Mouse (Mus musculus): Measurements from ENCODE around the gene Myl9. TPM values are rescaled to one million over a fixed set of nuclear protein-coding genes. Genes with fewer than 3 reads are reported as not detected.

The Myl9 gene
- polyA plus RNA-seq (2012), result 0.09 and 0.21 TPM in 2 replicates

DNA sequence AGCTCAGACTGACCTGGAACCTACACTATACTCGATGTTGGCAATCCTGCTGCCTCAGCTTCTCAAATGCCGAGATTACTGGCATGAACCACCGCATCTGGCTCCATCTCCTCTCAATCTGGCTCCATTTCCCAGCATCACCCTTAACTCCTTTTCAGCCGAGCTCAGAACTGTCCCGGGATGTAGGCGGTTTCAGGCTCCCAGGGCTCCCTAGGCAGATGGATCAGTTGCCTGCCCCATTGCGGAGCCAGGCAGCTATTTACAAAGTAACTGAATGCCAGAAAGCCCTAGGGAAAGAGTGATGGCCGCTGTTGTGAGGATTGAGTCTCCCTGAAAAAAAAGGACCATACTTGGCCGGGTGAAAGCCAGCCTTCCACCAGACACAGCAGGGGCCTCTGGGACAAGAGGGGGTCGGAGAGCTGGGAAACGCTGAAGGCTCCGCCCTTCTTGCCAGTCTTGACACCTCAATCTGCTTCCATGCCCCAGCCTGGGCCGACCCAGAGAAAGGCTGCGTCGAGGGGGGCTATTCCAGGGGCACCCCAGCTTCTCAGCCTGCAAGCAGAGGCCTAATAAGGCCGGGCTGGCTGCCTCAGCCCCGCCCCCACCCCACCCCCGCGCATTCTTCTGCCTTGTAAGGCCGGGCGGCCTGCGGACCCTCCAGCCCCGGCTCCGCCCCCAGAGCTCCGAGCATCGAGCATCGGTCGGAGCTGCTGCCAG lies at the start of gene Myl9:
Gene Myl9, plus strand, starts transcription at position 683 of the 717 bp plus-strand sequence.
- no peak for TF ChIP-seq GATA1 (IDR thresholded peaks at IDR 0.05; ENCODE audit: low read length)

DNA sequence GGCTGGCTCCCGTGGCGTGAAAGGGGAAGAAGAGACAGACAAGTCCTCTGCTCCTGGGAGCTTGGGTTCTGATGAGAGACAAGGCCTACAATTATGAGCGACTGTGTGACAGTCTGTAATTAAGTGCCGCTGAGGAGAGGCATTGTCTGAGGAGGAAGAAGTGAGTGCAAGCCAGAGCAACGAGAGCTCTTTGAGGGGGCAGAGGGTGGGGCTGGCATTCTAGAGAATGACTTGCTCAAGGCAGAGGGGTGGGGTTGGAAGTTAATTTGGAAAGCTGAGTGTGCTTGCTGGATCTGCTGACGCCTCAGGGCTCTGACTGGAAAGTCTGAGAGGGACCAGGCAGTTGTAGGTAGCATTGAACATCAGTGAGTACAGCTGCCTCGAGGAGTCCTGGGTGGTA lies 48.9 kb upstream of the Myl9 start:
- no peak for TF ChIP-seq GATA1 (IDR thresholded peaks at IDR 0.05; ENCODE audit: low read length)

DNA sequence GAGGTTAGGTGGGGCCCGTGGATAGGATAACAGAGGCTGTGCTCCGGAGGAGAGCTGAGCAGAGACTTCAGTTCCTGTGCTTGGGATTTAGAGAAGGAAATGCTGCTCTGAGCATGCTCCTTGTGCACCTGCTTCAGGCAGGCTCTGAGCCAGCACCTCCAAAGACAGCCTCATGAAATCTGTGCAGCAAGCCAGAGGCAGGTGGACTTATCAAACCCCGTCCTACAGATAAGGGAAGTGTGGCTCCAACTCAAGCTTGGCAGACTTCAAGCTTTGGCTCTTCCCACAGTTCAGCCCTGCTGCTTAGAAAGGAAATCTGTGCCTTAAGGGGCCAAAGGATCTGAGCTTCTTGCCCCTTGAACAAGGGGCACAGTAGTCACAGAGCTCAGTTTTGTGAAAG lies 48.3 kb upstream of the Myl9 start:
- TF ChIP-seq GATA1 (IDR thresholded peaks at IDR 0.05; ENCODE audit: low read length), result no peak

DNA sequence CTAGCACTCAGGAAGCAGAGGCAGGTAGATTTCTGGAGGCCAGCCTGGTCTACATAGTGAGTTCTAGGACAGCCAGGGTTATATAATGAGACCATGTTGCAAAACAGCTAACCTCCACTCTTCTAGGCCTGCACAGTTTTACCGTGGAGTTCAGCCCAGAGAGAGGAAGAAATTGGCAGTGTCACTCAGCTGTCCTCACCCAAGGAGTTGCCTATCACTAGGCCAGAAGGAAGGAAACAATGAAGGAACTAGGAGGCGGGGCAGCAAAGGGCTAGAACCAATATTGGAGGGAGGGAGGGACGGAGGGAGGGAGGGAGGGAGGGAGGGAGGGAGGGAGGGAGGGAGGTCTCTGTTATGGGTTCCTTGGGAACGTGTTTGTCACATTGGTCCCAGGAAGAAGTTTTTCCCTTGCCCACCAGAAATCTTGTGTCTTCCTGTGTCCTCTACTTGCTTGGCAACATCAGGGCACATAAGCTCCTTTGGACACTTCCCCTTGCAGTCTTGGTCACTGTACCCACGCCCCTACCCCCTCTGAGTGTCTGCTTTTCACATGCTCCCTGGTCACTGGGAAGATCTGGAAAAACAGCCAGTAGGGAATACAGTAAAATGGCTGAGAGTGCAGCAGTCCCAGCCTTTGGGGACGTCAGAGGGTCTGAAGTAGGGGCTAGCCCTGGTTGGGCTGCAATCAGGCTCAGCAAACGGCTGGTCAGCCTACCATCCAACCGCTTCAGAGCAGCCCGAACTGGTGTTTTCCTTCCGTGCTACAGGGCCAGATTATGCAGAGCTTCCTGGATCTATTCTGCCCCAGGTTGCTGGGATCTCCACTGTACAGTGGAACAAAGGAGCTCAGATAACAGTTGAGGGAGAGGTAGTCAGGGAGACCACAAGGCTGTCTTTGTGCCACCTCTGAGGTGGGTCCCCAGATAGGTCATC lies 45.4 kb upstream of the Myl9 start:
- no peak for TF ChIP-seq GATA1 (IDR thresholded peaks at IDR 0.05; ENCODE audit: low read length)

DNA sequence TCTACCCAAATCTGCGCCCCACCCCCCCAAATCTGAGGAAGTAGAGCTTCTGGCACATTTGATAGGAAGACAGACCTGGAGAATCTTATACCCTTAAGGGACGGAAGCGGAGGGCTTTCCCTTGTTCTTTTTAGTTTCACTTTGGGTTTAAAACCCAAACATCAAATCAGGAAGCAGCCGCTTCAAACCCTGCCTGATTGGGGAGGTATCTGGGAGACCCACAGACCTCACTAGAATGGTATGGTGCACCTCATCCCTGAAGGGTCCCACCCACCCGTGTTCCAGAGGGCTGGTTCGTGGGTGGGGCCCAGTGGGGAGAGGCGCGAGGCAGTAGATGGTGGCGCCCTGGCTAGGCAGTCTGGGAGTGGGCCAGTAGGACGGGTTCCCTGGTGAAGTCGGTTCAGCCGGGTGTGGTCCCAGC lies 44.7 kb upstream of the Myl9 start:
- no peak for TF ChIP-seq GATA1 (IDR thresholded peaks at IDR 0.05; ENCODE audit: low read length)

DNA sequence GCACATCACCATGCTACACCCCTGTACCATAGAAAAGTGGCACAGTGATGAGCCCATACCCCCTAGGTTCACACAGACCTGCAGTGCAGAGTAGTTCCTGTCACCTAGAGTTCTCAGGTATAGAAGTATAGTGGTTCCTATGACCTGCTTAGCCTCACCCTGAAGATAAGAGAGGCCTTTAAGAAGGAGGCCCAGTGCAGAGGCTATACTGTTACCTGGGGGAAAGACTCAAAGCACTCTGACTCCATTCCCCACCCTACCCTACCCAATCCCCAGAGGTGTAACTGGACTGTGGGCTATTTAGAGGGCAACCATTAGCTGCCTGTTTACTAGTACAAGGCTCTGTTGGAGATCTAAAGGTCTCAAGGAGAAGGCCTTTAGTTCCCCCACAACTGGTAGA lies 43.6 kb upstream of the Myl9 start:
- TF ChIP-seq GATA1 (IDR thresholded peaks at IDR 0.05; ENCODE audit: low read length), result no peak

DNA sequence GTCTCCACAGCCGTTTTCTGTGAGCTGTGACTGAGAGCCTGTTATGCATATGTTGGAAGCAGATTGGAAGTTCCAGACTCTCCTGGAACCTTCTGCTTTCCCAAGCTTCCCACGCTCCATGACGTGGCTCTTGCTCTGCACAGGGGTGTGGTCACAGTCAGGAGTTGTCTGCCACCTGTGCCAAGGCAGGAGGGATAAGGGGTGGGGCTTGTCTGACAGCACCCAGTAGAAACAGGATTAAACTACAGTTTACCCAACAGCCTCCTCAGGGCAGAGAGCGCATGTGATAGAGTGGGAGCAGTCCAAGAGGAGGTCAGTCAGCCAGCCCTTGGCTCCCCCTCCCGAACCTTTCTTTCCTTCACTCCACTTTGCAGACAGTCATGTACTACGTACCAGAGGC lies 43.1 kb upstream of the Myl9 start:
- no peak for TF ChIP-seq GATA1 (IDR thresholded peaks at IDR 0.05; ENCODE audit: low read length)

DNA sequence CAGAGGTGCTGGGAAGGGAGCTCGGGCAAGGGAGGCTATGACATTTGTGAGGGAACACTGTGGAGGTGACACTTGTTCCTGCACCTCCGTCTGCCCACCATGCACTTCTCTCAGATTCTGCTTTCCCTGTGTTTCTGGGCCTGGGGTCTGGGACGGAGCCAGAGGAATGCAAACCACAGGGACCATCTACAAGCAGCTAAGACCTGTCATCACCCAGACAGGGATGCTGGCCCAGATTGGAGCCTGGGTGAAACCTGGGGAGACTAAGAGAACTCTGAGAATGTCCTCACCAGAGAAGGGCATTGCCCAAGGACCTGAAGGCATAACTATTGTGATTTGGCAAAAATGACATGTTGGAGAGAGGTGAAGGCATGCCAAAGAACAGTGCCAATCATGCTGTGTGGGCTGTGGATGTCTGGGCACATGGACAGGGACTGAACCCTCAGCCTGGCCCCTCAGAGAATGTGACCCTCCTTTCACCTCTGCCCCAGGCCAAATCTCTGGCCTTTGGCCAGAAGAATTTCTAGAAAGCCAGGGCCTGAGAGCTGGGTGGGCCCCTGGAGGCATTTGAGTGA lies 39.4 kb upstream of the Myl9 start:
- no peak for TF ChIP-seq GATA1 (IDR thresholded peaks at IDR 0.05; ENCODE audit: low read length)

DNA sequence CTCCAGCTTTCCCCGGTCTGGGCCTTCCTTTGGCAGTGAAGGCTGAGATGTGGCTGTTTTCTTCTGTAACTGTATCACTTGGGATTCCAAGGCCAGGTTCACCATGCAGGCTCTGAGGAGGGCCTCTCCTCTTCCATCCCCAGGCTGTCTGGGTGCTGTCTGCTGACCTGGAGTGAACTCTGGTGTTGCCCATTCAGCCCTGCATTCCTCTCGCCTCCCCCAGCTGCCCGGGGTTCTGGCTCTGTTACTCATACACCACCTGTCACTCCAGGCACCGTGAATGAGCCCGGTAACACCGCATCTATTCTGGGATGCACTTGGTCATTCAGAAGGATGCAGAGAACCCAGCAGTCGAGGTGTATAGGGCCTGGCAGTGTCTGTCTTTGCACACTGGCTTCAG lies 38.4 kb upstream of the Myl9 start:
- no peak for TF ChIP-seq GATA1 (IDR thresholded peaks at IDR 0.05; ENCODE audit: low read length)

DNA sequence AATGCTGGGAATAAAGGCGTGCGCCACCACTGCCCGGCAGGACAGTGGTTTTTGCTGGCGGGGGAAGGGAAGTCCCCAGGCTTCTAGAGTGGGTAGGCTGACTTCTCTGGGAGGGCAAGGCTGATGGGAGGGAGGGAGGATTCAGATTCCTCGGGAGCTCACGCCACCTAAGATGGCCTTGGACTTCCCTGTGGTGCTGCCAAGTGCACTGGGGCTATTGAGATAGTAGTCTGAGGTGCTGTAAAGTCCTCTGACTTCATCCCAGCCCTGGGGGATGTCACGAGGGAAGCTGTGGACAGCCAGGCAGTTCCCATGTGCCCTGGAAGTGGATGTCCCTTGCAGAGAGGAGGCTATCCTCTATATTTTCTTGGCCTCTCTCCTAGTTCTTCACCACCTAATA lies 37.2 kb upstream of the Myl9 start:
- TF ChIP-seq GATA1 (IDR thresholded peaks at IDR 0.05; ENCODE audit: low read length), result no peak

DNA sequence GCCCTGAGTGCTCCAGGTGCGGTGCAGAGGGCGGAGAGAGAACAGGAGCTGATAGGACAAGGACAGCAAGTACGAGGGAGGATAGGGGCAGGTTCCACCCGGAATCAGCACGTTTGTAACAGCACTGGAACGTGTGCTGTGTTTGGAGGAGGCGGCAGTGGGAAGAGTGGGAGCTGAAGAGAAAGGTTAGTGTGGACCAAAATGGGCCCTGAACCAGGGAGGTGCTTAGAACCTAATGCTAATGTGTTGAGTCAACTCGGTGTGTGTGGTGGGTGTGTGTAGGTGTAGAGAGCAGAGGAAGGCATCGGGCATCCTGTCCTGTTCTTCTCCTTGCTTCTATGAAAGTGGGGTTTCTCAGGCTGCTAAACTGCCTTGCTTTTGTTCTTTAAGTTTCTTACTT lies 34.0 kb upstream of the Myl9 start:
- TF ChIP-seq GATA1 (IDR thresholded peaks at IDR 0.05; ENCODE audit: low read length), result no peak

DNA sequence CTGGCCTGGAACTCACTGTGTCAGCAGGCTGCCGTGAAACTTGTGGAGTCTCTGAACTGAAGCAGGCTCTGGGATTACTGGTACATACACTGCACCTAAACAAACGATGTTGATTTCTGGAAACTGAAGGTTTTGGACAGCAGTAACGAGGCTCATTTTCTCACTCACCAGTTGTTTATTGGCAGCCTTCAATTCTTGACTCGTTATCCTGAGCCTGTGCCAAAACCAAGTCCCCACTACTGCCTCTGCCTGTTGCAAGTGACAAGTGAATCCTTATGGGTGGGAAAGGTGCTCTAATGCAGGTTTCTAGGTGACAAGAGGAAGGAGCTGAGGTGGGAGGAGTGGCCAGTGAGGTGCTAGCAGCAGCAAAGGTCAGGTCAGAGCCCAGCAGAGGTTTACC lies 33.2 kb upstream of the Myl9 start:
- no peak for TF ChIP-seq GATA1 (IDR thresholded peaks at IDR 0.05; ENCODE audit: low read length)

DNA sequence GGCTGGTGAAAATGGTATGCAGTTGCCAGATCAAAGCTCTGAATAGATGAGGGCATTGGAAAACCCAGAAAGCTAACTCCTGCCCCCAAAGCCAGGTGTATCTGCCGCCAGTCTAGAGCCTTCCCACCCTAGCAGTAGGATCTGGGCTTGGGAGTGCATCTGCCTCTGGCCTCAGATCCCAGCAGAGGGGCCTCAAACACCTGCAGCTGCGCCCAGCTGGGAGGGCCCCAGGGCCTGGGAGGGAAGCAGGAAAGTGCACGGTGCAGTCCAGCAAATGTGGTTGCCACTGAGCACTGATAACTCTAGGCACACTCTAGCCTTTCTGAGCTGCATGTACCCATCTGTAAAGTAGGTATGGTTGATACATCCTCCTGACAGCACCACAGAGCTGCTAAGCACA lies 32.0 kb upstream of the Myl9 start:
- TF ChIP-seq GATA1 (IDR thresholded peaks at IDR 0.05; ENCODE audit: low read length), result no peak

DNA sequence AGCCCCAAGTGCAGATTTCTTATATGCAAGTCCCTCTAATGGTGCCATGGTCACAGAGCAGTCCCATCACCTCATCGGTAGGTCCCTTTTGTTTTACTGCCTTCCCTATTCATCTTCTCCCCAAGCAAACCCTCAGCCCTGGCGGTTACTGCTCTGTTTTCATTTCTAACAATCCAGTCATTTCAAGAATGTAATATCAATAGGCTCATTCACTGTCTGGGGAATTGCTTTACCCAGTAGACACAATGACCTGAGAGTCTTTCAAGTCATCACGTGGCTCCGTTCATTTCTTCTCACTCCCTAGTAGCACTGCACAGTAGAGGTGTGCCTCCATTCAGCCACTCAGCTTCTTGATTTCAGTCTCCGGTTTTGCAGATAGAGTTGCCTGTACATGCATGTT lies 30.8 kb upstream of the Myl9 start:
- TF ChIP-seq GATA1 (IDR thresholded peaks at IDR 0.05; ENCODE audit: low read length), result no peak

DNA sequence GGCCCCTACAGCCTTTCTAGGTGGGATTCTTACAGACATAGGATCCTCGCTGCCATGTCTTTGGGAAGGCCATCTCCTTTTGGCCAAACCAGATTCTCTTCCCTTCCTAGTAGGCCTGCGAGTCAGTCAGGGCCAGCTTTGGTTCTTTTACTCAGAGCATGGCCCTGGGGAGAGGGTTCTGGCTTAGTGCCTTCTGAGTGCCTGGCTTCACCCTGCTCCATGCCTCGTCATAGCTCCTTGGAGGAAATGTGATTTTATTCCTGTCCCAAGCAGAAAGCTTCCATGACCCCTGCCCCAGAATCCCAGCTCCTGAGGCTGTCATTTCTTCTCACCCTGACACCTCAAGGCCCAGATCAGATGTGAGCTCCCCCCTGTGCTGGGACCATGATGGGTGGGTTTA lies 27.9 kb upstream of the Myl9 start:
- TF ChIP-seq GATA1 (IDR thresholded peaks at IDR 0.05; ENCODE audit: low read length), result no peak

DNA sequence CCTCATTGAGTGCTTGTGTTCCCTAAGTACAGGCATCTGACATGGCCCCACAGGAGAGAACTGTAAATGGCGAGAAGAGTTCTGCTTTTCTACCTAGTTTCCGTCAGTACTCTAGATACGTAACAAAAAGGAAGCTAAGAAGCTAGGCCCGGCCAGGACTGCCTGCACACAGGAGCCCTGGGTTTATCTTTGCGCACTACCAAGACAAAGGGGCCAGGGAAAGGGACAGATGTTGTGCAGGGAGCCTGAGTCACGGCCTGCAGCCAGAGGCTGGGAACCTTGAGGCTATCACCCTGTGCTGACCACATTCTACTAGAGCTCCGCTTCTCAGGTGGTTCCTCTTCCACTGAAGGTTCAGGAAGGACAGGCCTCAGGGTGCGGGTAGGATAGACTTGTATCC lies 25.5 kb upstream of the Myl9 start:
- no peak for TF ChIP-seq GATA1 (IDR thresholded peaks at IDR 0.05; ENCODE audit: low read length)

Data from G1E-ER4 (cell line).